Mouse (Mus musculus): ENCODE data around the gene Serpine1.

- no peak for TF ChIP-seq CTCF (IDR thresholded peaks at IDR 0.05; ENCODE audit: borderline replicate concordance, control insufficient read depth, extremely low read depth, insufficient read depth, low read length, poor library complexity)
- no peak for TF ChIP-seq POLR2A (IDR thresholded peaks at IDR 0.05; ENCODE audit: control insufficient read depth, extremely low read depth, insufficient read depth, low read length, poor library complexity)
Measured at GRCm38 (mm10) chr5:137077187-137077586, 5.1 kb upstream of the Serpine1 start.

Data from thymus, adult 2 months (tissue).